Mouse (Mus musculus) heart, adult 11 months (tissue): ENCODE results near the gene Serpinb1a.

Experiments
- DNase-seq: peaks from one replicate; pipeline ENCODE4 v3.0.0; 2022

Serpinb1a gene

GRCm38 (mm10) chr13:32833237-32833636, 17.7 kb downstream of the Serpinb1a start:
- no peak for DNase-seq

GRCm38 (mm10) chr13:32832776-32833175, 18.2 kb downstream of the Serpinb1a start:
- no peak for DNase-seq

- no peak for DNase-seq
Observed at GRCm38 (mm10) chr13:32831505-32832273, 19.3 kb downstream of the Serpinb1a start.

GRCm38 (mm10) chr13:32828886-32829285, 22.1 kb downstream of the Serpinb1a start:
- peak; percentile 36 for DNase-seq

- DNase-seq, result peak; percentile 85
Observed at GRCm38 (mm10) chr13:32827951-32828350, 23.0 kb downstream of the Serpinb1a start.

- DNase-seq, result no peak
Observed at GRCm38 (mm10) chr13:32827111-32827822, 23.7 kb downstream of the Serpinb1a start.

- peak; percentile 43 for DNase-seq
Observed at GRCm38 (mm10) chr13:32825546-32825945, 25.4 kb downstream of the Serpinb1a start.

- peak; percentile 57 for DNase-seq
Observed at GRCm38 (mm10) chr13:32824377-32825330, 26.3 kb downstream of the Serpinb1a start.

GRCm38 (mm10) chr13:32823126-32823525, 27.9 kb downstream of the Serpinb1a start:
- DNase-seq, result peak; percentile 55

- DNase-seq, result peak; percentile 85
Observed at GRCm38 (mm10) chr13:32821671-32822070, 29.3 kb downstream of the Serpinb1a start.

GRCm38 (mm10) chr13:32819926-32820325, 31.1 kb downstream of the Serpinb1a start:
- DNase-seq, result peak; percentile 58

- peak; percentile 43 for DNase-seq
Observed at GRCm38 (mm10) chr13:32819241-32819640, 31.7 kb downstream of the Serpinb1a start.

- no peak for DNase-seq
Observed at GRCm38 (mm10) chr13:32807624-32808023, 43.4 kb downstream of the Serpinb1a start.

GRCm38 (mm10) chr13:32806820-32807219, 44.2 kb downstream of the Serpinb1a start:
- DNase-seq, result peak; percentile 90

GRCm38 (mm10) chr13:32803701-32804345, 47.2 kb downstream of the Serpinb1a start:
- DNase-seq, result no peak

GRCm38 (mm10) chr13:32802259-32803081, 48.5 kb downstream of the Serpinb1a start, which contains the start of gene D930007J09Rik:
Gene D930007J09Rik (minus strand): TSS chr13:32802849.
- DNase-seq, result peak; percentile 96

- peak; percentile 100 for DNase-seq
Observed at GRCm38 (mm10) chr13:32801693-32802221, 49.2 kb downstream of the Serpinb1a start, which contains the start of gene Wrnip1. Gene Wrnip1 (plus strand): TSS chr13:32802038.

- no peak for DNase-seq
Observed at GRCm38 (mm10) chr13:32800859-32801258, 50.1 kb downstream of the Serpinb1a start.

- no peak for DNase-seq
Observed at GRCm38 (mm10) chr13:32799131-32799530, 51.9 kb downstream of the Serpinb1a start.

GRCm38 (mm10) chr13:32797085-32797484, 53.9 kb downstream of the Serpinb1a start:
- DNase-seq, result no peak

GRCm38 (mm10) chr13:32795166-32795565, 55.8 kb downstream of the Serpinb1a start:
- no peak for DNase-seq
